Mouse (Mus musculus) spleen, embryonic (tissue): ENCODE results near the gene Lamtor3.

ENCODE experiments used
- CTCF ChIA-PET: fragments of 350-600 bp; sonication (Branson Sonifier 250); formaldehyde crosslinking; loops from one replicate; lab custom pipeline; 2022; lab: Charles Lee

Gene Lamtor3

DNA sequence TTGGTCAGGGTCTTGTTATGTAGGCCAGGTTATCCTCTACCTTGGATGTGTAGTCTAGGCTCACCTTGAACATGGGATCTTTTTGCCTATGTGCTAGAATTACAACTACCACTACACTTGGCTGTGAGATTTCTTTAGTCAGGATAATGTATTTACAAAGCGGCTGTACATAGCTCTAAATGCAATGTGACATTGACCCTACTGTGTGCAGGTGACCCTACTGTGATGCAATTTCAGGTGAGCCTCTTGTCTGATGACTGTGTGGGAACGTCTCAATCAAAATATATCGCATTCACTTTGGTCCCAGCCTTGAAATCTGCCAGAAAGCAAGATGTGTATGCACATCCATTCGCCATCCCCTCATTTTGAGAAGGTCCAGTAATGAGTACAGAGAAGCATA, 40.0 kb downstream of the Lamtor3 start:
- CTCF ChIA-PET = no interaction called here

- CTCF ChIA-PET = interaction anchor here (0.7 to 1.1 kb wide), 2 partner anchors 9 to 11 kb away, joined by 4 to 6 read pairs; no protein-coding TSS in a partner anchor
Measured at GRCm38 (mm10) chr3:137959456-137959855, 41.1 kb downstream of the Lamtor3 start.

DNA sequence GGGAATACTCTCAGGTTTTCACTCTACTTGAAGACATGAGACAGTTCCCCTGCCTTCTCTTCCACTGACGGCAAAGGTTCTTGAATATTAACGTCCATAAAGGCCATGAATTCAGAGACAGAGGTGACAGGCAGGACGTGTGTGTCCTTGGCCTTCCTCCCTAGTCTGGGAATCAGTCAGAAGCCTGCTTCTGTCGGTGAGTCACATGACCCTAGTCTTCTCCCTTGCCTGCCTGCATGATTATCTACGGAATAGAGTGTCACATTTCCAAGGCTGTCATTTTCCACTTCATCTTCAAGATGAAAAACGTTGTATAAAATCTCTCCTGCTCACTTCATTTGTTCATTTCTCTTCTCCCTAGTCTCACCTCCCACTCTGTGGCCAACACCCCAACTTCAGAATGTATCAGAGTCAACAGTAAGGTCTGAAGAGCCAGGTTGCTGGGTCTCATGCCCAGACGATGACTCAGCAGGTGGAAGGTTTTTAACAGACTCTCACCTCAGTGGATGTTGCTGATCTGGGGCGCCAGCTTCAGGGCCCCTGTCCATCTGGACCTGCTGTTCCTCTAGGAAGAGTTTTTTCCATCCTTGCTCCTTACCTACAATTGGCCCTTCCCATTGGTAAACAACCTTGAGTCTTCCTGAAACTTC, 43.6 kb downstream of the Lamtor3 start:
- CTCF ChIA-PET = no interaction called here

- CTCF ChIA-PET = interaction anchor here (0.6 to 1.4 kb wide), 2 partner anchors 10 to 27 kb away, joined by 3 to 4 read pairs; no protein-coding TSS in a partner anchor
Measured at GRCm38 (mm10) chr3:137963508-137963907, 45.2 kb downstream of the Lamtor3 start.

DNA sequence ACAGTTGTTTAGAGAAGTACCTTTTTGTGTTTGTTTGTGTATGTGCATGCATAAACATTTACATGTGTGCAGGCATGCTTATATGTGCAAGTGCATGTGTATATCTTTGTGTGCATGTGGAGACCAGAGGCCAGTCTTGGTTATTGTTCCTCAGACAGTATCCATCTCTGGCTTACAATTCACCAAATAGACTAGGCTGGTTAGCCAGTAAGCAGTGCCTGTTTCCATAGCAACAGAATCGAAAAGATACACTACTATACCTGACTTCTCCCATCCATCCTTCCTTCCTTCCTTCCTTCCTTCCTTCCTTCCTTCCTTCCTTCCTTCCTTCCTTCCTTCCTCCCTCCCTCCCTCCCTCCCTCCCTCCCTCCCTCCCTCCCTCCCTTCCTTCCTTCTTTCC, 45.7 kb downstream of the Lamtor3 start:
- CTCF ChIA-PET = interaction anchor here (0.6 to 1.4 kb wide), 2 partner anchors 10 to 181 kb away, joined by 4 to 26 read pairs; partner anchors contain the start of gene Mttp

DNA sequence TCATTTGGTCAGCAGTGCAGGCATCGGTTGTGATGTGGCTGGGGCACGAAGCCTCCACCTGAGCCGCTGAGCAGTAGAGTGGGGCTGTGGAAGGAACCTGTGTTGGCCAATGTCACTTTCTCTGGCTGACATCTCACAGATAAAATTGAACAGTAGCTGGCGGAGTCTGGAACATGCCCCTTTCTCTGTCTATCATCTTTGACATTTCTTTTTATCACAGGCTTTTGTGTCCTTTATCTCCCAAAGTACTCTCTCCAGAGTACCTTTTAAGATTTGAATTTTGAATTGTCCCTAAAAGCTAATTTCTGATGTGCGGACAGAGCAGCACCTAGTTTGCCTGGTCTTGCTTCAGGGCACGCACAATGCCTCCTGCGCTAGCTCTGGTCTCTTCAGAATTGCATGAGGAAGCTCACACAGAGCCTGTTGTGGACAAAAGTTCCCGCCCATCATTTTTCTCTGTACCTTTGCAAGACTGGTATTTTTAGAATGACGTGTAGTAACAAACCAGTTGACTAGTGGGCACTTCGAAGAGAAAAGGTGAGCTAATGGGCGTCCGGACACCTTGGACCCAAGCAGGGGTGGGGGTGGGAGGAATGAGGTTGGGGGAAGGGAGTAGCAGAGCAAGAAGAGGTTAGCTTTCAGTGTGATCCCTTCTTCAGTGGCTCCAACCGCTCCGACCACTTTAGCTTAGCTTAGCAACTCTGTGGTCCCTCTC, 50.0 kb downstream of the Lamtor3 start:
- CTCF ChIA-PET = interaction anchor here (0.6 kb wide), 1 partner anchor 57 kb away, joined by 4 read pairs; no protein-coding TSS in a partner anchor

GRCm38 (mm10) chr3:137968820-137969486, 50.6 kb downstream of the Lamtor3 start:
- CTCF ChIA-PET = no interaction called here

GRCm38 (mm10) chr3:137969951-137970350, 51.6 kb downstream of the Lamtor3 start:
- CTCF ChIA-PET = no interaction called here

- CTCF ChIA-PET = no interaction called here
Measured at GRCm38 (mm10) chr3:137972224-137972623, 53.9 kb downstream of the Lamtor3 start.

GRCm38 (mm10) chr3:137972989-137973388, 54.7 kb downstream of the Lamtor3 start:
- CTCF ChIA-PET = no interaction called here

GRCm38 (mm10) chr3:137974306-137974705, 56.0 kb downstream of the Lamtor3 start:
- CTCF ChIA-PET = no interaction called here

DNA sequence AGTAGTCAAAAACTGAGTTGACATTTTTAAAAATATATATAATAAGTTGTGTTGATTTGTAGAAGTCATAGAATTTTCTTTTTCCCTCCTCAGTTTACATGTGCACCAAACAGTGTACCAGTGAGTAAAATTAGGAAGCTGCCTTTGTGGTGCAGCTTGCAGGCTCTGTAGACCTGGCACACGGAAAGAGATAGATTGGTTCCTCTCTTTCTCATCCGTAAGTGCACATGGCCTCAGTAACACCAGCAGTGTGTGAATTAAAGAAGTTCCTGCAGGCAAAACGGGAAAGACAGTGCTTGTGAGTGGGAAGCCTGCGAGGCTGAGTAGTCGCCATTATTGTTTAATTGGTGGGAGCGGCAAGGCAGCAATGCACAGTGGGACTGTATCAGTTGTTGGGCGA, 57.1 kb downstream of the Lamtor3 start:
- CTCF ChIA-PET = no interaction called here

DNA sequence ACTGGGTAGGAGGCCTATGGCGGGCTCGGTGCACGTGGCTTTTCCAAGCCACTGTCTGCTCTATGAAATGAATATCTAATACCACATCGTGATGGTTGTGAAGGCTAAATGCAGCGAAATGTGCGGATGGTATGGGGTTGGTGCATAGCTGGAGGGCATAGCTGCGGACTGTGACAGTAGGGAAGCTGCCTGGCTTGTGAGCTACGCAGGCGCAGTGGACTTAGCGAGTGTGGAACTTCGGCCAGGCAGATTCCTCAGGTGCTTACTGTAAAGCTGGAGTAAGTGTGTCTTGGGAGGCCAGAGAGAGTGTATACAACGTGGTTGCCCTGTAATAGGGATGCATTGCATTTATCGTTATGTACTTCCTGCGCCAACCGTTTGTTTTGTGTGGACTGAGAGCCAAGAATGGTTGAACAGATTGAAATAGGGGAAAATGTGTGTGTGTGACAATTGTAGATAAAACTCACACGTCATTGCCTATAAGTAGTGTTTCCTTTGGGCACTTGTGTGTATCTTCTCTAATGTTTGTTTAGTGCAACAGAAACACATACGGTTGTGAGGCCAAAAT, 57.6 kb downstream of the Lamtor3 start:
- CTCF ChIA-PET = interaction anchor here (0.5 to 0.7 kb wide), 2 partner anchors 30 to 46 kb away, joined by 4 to 6 read pairs; no protein-coding TSS in a partner anchor

GRCm38 (mm10) chr3:137976943-137977628, 58.8 kb downstream of the Lamtor3 start:
- CTCF ChIA-PET = interaction anchor here (0.7 kb wide), 1 partner anchor 47 kb away, joined by 6 read pairs; no protein-coding TSS in a partner anchor

- CTCF ChIA-PET = no interaction called here
Measured at GRCm38 (mm10) chr3:137977629-137978041, 59.3 kb downstream of the Lamtor3 start.

- CTCF ChIA-PET = no interaction called here
Measured at GRCm38 (mm10) chr3:137978233-137978632, 59.9 kb downstream of the Lamtor3 start.
